Mouse (Mus musculus) ES-E14 (cell line): ENCODE results near the gene Dpf3. TPM values are rescaled to one million over a fixed set of nuclear protein-coding genes. Genes with fewer than 3 reads are reported as not detected.

ENCODE experiments used
- DNase-seq: peaks from one replicate; pipeline ENCODE4 v3.0.0-alpha.2; 2013; ENCODE audit warnings: low read depth, low spot score
- H3K27ac ChIP-seq: 2 replicates; pipeline ENCODE4 v1.5.1; 2012; ENCODE audit warnings: low read depth, mild to moderate bottlenecking, low read length, moderate library complexity, mixed read lengths; ENCODE audit not compliant: poor library complexity, insufficient read depth, severe bottlenecking
- H3K36me3 ChIP-seq: 2 replicates; pipeline ENCODE4 v1.6.1; 2012; ENCODE audit warnings: mild to moderate bottlenecking, low read length, moderate library complexity, mixed read lengths; ENCODE audit not compliant: control insufficient read depth, poor library complexity, insufficient read depth, severe bottlenecking
- H3K4me1 ChIP-seq, 2 experiments: fragments of 150-350 bp in 1 of 2; sonication (generic) in 1 of 2; 2 replicates each; pipeline ENCODE4 v1.6.1; 2012; ENCODE audit warnings: low read length in 2 of 2, mild to moderate bottlenecking in 1 of 2, mixed read lengths in 1 of 2; ENCODE audit not compliant: control insufficient read depth in 2 of 2, insufficient read depth in 2 of 2, poor library complexity in 1 of 2
- H3K4me3 ChIP-seq, 2 experiments: fragments of 150-350 bp in 1 of 2; sonication (generic) in 1 of 2; 2 replicates each; pipeline ENCODE4 v1.5.1; 2012; ENCODE audit warnings: low read length in 2 of 2, low read depth in 1 of 2, mild to moderate bottlenecking in 1 of 2, mixed read lengths in 1 of 2; ENCODE audit not compliant: insufficient read depth in 1 of 2, poor library complexity in 1 of 2, severe bottlenecking in 1 of 2
- H3K9ac ChIP-seq: 2 replicates; pipeline ENCODE4 v1.6.1; 2012; ENCODE audit warnings: low read depth, mild to moderate bottlenecking, low read length, mixed read lengths; ENCODE audit not compliant: poor library complexity, insufficient read depth, severe bottlenecking
- H3K9me3 ChIP-seq: fragments of 150-350 bp; sonication (generic); 2 replicates; pipeline ENCODE4 v1.6.1; 2012; ENCODE audit warnings: low read depth, mild to moderate bottlenecking, low read length; ENCODE audit not compliant: control insufficient read depth, insufficient read depth
- CHD2 ChIP-seq: IDR thresholded peaks from 2 replicates; pipeline ENCODE4 v1.6.1; 2014; ENCODE audit warnings: mild to moderate bottlenecking, low read depth, low read length, inconsistent platforms
- HCFC1 ChIP-seq: IDR thresholded peaks from 2 replicates; pipeline ENCODE4 v1.6.1; 2012; ENCODE audit warnings: low read length, inconsistent platforms, borderline replicate concordance; ENCODE audit not compliant: insufficient read depth
- MAFK ChIP-seq: IDR thresholded peaks from 2 replicates; pipeline ENCODE4 v1.6.1; 2014; ENCODE audit warnings: mild to moderate bottlenecking, low read depth, low read length, inconsistent platforms; ENCODE audit not compliant: insufficient read depth
- ZC3H11A ChIP-seq: IDR thresholded peaks from 2 replicates; pipeline ENCODE4 v1.6.1; 2012; ENCODE audit warnings: low read depth, mild to moderate bottlenecking, inconsistent platforms, low read length, borderline replicate concordance
- ZNF384 ChIP-seq: IDR thresholded peaks from 2 replicates; pipeline ENCODE4 v1.6.1; 2012; ENCODE audit warnings: low read depth, low read length, inconsistent platforms
- in situ Hi-C, 2 experiments: fragments of 600-800 bp; cut with MboI; formaldehyde crosslinking; loops; one replicate each; pipeline ENCODE4 v1.15.1; 2025; ENCODE audit warnings: low sequenced_read_pairs in 2 of 2, inconsistent platforms in 1 of 2; ENCODE audit not compliant: unreplicated experiment in 2 of 2
- total RNA-seq: library from RNA; depleted of rRNA; stranded (reverse); fragments of 300-350 nt; gene quantifications from 2 replicates; pipeline ENCODE4 v1.2.3, GENCODE M21; 2012

Gene Dpf3
- total RNA-seq, 1 experiment = 1.4 TPM

GRCm38 (mm10) chr12:83271215-83271614 lies 216.3 kb downstream of the Dpf3 start:
- Histone ChIP-seq H3K27ac (no peak overlapping the region), H3K36me3 (no peaks in the 10 kb centered on the region), H3K9me3 (no peaks in the 10 kb centered on the region), H3K4me1 (no peaks in the 10 kb centered on the region), H3K9ac (no peak overlapping the region), H3K4me3 (no peak overlapping the region)
- in situ Hi-C loops = no loop called here
- DNase-seq = no peak
- TF ChIP-seq MAFK (no peak), HCFC1 (no peak), CHD2 (no peak), ZNF384 (no peak), ZC3H11A (no peak)

GRCm38 (mm10) chr12:83268504-83268922 lies 219.0 kb downstream of the Dpf3 start:
- Histone ChIP-seq H3K9ac (no peak overlapping the region), H3K4me1 (no peaks in the 10 kb centered on the region), H3K36me3 (no peaks in the 10 kb centered on the region), H3K27ac (no peak overlapping the region), H3K9me3 (no peaks in the 10 kb centered on the region), H3K4me3 (no peak overlapping the region)
- TF ChIP-seq ZNF384 = no peak
- no peak for TF ChIP-seq CHD2
- no peak for TF ChIP-seq ZC3H11A
- TF ChIP-seq HCFC1 = no peak
- no peak for TF ChIP-seq MAFK
- no peak for DNase-seq
- in situ Hi-C loops = no loop called here

- Histone ChIP-seq H3K4me1 (no peaks in the 10 kb centered on the region), H3K9me3 (no peaks in the 10 kb centered on the region), H3K27ac (no peak overlapping the region), H3K4me3 (no peak overlapping the region), H3K9ac (no peak overlapping the region), H3K36me3 (no peaks in the 10 kb centered on the region)
- in situ Hi-C loops = no loop called here
- no peak for TF ChIP-seq ZNF384
- TF ChIP-seq HCFC1 = no peak
- TF ChIP-seq MAFK = no peak
- no peak for TF ChIP-seq ZC3H11A
- DNase-seq = no peak
These were observed 227.0 kb downstream of the Dpf3 start for GRCm38 (mm10) chr12:83260540-83260939.

GRCm38 (mm10) chr12:83254399-83254798 lies 233.1 kb downstream of the Dpf3 start:
- Histone ChIP-seq H3K4me1 (no peaks in the 10 kb centered on the region), H3K9ac (no peak overlapping the region), H3K27ac (no peak overlapping the region), H3K4me3 (no peak overlapping the region), H3K36me3 (no peaks in the 10 kb centered on the region), H3K9me3 (no peaks in the 10 kb centered on the region)
- in situ Hi-C loops = no loop called here
- no peak for TF ChIP-seq MAFK
- TF ChIP-seq CHD2 = no peak
- TF ChIP-seq ZC3H11A = no peak
- TF ChIP-seq HCFC1 = no peak
- no peak for TF ChIP-seq ZNF384
- no peak for DNase-seq

GRCm38 (mm10) chr12:83249066-83249465 lies 238.4 kb downstream of the Dpf3 start:
- no peaks in the 10 kb centered on the region for H3K36me3 ChIP-seq
- no peaks in the 10 kb centered on the region for H3K9me3 ChIP-seq
- in situ Hi-C loops = no loop called here
- no peak overlapping the region for H3K4me3 ChIP-seq
- TF ChIP-seq CHD2 = no peak
- no peak for TF ChIP-seq ZNF384
- no peak for TF ChIP-seq ZC3H11A
- no peak for TF ChIP-seq HCFC1
- TF ChIP-seq MAFK = no peak
- H3K27ac ChIP-seq = no peak overlapping the region
- no peak overlapping the region for H3K9ac ChIP-seq
- no peaks in the 10 kb centered on the region for H3K4me1 ChIP-seq
- DNase-seq = no peak
